Mouse (Mus musculus): ENCODE data around the gene Itprip. TPM values are rescaled to one million over a fixed set of nuclear protein-coding genes. Genes with fewer than 3 reads are reported as not detected.

The Itprip gene
- polyA plus RNA-seq, 1 experiment from 2014 or later: 8.1 TPM

DNA sequence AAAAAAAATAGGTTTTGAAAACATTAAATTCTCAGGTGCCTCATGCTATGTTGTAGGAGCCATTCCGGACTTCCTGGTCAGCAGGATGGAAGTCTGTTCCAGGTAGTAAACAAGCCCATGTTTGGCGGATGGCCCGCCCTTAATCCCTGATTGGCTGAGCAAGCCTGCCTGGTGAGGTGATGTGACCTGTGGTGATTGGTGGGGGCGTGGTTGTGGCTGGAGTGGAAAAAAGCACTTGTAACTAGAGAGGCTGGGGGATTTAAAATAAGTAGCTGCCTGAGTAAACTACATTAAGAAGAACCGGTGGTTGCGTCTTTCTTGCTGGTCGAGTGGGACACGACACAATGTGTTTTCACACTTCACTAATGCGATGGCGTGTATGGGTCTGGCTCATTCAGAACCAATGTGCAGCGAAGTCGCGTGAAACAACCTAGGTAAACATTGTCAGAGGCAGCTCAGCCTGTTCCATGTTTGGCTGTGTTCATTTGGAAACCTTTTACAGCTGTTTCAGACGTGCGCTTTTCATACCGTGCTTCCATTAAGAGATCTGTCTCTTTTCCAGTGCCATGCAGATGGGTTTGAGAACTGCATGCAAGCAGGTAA, 15.6 kb upstream of the Itprip start:
- no peak for ATAC-seq (ENCODE audit: low read depth)
- no peaks in the 10 kb centered on the region for H3K9me3 ChIP-seq
- no peak overlapping the region for H3K27ac ChIP-seq (replicated peaks)
- H3K27me3 ChIP-seq: 0 out of 2 replicates have a peak, but pooled peaks cover 2% of the 10 kb centered on the region
- WGBS: 74% methylated on average over 16 of the region's 16 CpGs
- no peaks in the 10 kb centered on the region for H3K36me3 ChIP-seq
- peaks cover 7% of the 10 kb centered on the region for H3K4me1 ChIP-seq (replicated peaks)
- H3K9ac ChIP-seq: no peak overlapping the region
- H3K4me2 ChIP-seq: no peak overlapping the region
- H3K4me3 ChIP-seq: no peak overlapping the region

GRCm38 (mm10) chr19:47934146-47934545, 15.0 kb upstream of the Itprip start:
- Histone ChIP-seq H3K9ac (no peak overlapping the region), H3K4me1 (replicated peaks) (peaks cover 9% of the 10 kb centered on the region), H3K27ac (replicated peaks) (no peak overlapping the region), H3K9me3 (no peaks in the 10 kb centered on the region), H3K36me3 (no peaks in the 10 kb centered on the region), H3K4me2 (no peak overlapping the region), H3K4me3 (no peak overlapping the region), H3K27me3 (0 out of 2 replicates have a peak, but pooled peaks cover 2% of the 10 kb centered on the region)
- WGBS: 94% methylated on average over 8 of the region's 8 CpGs
- no peak for ATAC-seq (ENCODE audit: low read depth)

DNA sequence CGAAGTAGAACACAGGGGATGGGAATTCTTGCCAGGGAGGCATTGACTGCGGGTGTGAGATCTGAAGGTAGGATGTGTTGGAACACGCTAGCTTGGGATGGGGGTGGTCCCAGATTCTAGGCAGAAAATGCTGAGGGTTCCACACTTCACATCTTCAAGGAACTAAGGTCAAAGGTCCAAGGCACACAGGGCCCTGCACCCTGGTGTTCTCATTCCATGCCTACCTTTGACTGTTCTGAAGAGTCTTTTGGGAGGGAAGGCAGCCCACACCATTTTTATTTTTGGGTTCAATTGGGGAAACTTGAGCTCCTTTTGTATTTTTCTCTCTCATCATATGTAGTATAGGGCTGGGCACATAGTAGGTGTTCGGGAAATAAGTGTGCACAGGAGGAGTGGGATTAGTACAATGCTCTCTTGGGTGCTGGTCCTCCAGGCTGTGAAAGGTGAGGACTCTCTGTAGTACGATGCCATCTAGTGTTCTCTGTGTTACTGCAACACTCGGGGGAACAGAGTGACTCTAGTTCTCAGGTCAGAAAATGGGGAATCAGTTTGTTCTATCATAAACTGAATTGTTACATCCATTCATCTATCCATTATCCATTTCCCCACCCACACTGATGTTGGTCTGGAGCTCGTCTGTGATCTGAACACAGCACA, 13.0 kb upstream of the Itprip start:
- no peaks in the 10 kb centered on the region for H3K9me3 ChIP-seq
- no peaks in the 10 kb centered on the region for H3K36me3 ChIP-seq
- no peak overlapping the region for H3K4me2 ChIP-seq
- ATAC-seq (ENCODE audit: low read depth): peak; percentile 64; the same call in 1 of the 2 replicates
- WGBS: 40% methylated on average over 7 of the region's 7 CpGs
- peak overlapping the region; percentile 5; the same call in 1 of the 2 replicates for H3K9ac ChIP-seq
- H3K27me3 ChIP-seq: no peaks in the 10 kb centered on the region
- no peak overlapping the region for H3K4me3 ChIP-seq
- peaks cover 3% of the 10 kb centered on the region for H3K4me1 ChIP-seq (replicated peaks)
- H3K27ac ChIP-seq (replicated peaks): no peak overlapping the region

- peaks cover 3% of the 10 kb centered on the region; the same call in 1 of the 2 replicates for H3K4me1 ChIP-seq (replicated peaks)
- no peak overlapping the region for H3K4me2 ChIP-seq
- H3K27ac ChIP-seq (replicated peaks): peak overlapping the region; percentile 39; the same call in 1 of the 2 replicates
- no peaks in the 10 kb centered on the region for H3K36me3 ChIP-seq
- no peaks in the 10 kb centered on the region for H3K9me3 ChIP-seq
- 76% methylated on average over 4 of the region's 4 CpGs for WGBS
- H3K9ac ChIP-seq: no peak overlapping the region
- H3K27me3 ChIP-seq: no peaks in the 10 kb centered on the region
- no peak overlapping the region for H3K4me3 ChIP-seq
- no peak; the same call in 1 of the 2 replicates for ATAC-seq (ENCODE audit: low read depth)
Observed at GRCm38 (mm10) chr19:47929043-47929442, 9.9 kb upstream of the Itprip start.

- H3K36me3 ChIP-seq: no peaks in the 10 kb centered on the region
- WGBS: 97% methylated on average over 2 of the region's 2 CpGs
- H3K27ac ChIP-seq (replicated peaks): no peak overlapping the region
- H3K4me1 ChIP-seq (replicated peaks): 0 out of 2 replicates have a peak, but pooled peaks cover 3% of the 10 kb centered on the region
- H3K27me3 ChIP-seq: no peaks in the 10 kb centered on the region
- H3K9me3 ChIP-seq: no peaks in the 10 kb centered on the region
- ATAC-seq (ENCODE audit: low read depth): no peak
- no peak overlapping the region for H3K4me2 ChIP-seq
- H3K4me3 ChIP-seq: no peak overlapping the region
- H3K9ac ChIP-seq: no peak overlapping the region
Observed at GRCm38 (mm10) chr19:47927032-47927431, 7.9 kb upstream of the Itprip start.

DNA sequence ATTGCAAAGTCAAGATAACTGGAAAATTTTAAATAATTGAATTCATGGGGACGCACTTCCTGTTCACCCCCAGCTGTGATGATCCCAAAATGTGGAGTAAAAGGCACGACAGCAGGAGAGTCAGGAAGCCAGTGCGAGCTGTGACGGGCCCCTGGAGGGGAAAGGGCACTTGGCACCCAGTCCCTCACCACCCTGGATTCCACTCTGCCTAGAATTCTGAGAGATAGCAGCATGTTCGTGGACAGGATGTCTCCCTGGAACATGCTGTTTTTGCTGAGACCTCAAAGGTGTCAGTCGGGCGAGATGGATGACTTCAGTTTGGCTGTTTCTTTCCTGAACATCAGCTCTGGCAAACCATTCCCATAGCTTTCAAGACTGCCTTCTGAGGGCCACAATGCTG, 6.7 kb upstream of the Itprip start:
- WGBS: 84% methylated on average over 7 of the region's 7 CpGs
- no peak overlapping the region for H3K4me3 ChIP-seq
- no peak overlapping the region for H3K4me2 ChIP-seq
- no peak overlapping the region for H3K9ac ChIP-seq
- H3K27me3 ChIP-seq: no peaks in the 10 kb centered on the region
- H3K36me3 ChIP-seq: no peaks in the 10 kb centered on the region
- no peaks in the 10 kb centered on the region for H3K9me3 ChIP-seq
- no peak overlapping the region for H3K27ac ChIP-seq (replicated peaks)
- H3K4me1 ChIP-seq (replicated peaks): 0 out of 2 replicates have a peak, but pooled peaks cover 3% of the 10 kb centered on the region
- no peak for ATAC-seq (ENCODE audit: low read depth)

DNA sequence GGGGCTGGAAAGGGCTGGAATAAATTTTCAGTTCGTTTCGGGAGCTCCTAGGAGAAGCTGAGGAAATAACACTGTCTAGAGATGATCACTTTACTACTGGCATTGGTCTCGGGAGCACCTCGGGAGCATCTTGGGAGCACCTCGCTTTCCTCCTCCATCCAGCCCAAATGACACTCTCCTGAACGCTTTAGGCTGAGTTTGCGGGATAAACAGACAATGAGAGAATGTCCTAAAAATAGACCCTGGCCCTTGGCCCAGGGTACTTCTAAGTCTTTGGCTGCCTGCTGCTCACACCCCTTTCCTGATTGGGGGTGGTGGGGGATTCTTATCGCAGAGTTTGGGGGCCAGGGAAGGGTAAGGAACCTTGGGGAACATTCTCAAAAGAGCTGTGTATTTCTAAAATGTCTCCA, 872 bp upstream of the Itprip start:
- 7% methylated on average over 8 of the region's 8 CpGs for WGBS
- ATAC-seq (ENCODE audit: low read depth): peak; percentile 10; the same call in 1 of the 2 replicates
- no peaks in the 10 kb centered on the region for H3K27me3 ChIP-seq
- peak overlapping the region; percentile 62 for H3K4me3 ChIP-seq
- peak overlapping the region; percentile 87 for H3K4me2 ChIP-seq
- no peaks in the 10 kb centered on the region for H3K36me3 ChIP-seq
- H3K27ac ChIP-seq (replicated peaks): peak overlapping the region; percentile 85
- 0 out of 2 replicates have a peak overlapping the region, but pooled peaks have one; percentile 75 for H3K9ac ChIP-seq
- no peaks in the 10 kb centered on the region for H3K9me3 ChIP-seq
- peaks cover 33% of the 10 kb centered on the region for H3K4me1 ChIP-seq (replicated peaks)

- Histone ChIP-seq H3K9me3 (no peaks in the 10 kb centered on the region), H3K4me1 (replicated peaks) (peaks cover 33% of the 10 kb centered on the region), H3K36me3 (no peaks in the 10 kb centered on the region), H3K27me3 (no peaks in the 10 kb centered on the region), H3K4me3 (peak overlapping the region; percentile 62), H3K9ac (peak overlapping the region; percentile 75), H3K4me2 (peak overlapping the region; percentile 87), H3K27ac (replicated peaks) (peak overlapping the region; percentile 85)
- 1% methylated on average over 29 of the region's 29 CpGs for WGBS
- ATAC-seq (ENCODE audit: low read depth): peak; percentile 25
Observed at GRCm38 (mm10) chr19:47918455-47919101, 521 bp downstream of the Itprip start.

GRCm38 (mm10) chr19:47918016-47918415, 1.1 kb downstream of the Itprip start:
- peaks cover 33% of the 10 kb centered on the region for H3K4me1 ChIP-seq (replicated peaks)

DNA sequence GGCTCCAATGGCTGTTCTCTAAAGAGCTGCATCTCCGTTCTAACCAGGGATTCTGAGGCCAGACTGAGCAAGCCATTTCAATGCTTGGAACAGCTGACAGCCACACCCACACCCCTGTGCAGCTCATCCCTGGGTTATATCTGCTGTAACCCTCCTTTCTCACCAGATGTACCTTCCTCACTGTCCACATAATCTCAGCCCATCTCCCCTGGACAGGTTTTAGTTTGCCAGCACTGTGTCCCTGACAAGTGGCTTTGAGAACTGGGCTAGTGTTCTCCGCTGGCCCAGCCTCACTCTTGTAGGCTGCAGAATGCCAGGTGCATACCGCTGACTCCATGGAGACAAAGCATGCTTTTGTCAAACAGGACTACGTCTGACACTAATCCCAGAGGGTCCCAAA, 1.7 kb downstream of the Itprip start:
- Histone ChIP-seq H3K9me3 (no peaks in the 10 kb centered on the region), H3K27me3 (no peaks in the 10 kb centered on the region), H3K36me3 (no peaks in the 10 kb centered on the region), H3K9ac (peak overlapping the region; percentile 75; the same call in 1 of the 2 replicates), H3K27ac (replicated peaks) (no peak overlapping the region), H3K4me3 (peak overlapping the region; percentile 62), H3K4me1 (replicated peaks) (peaks cover 33% of the 10 kb centered on the region), H3K4me2 (peak overlapping the region; percentile 87)
- 10% methylated on average over 4 of the region's 4 CpGs for WGBS
- ATAC-seq (ENCODE audit: low read depth): no peak

More at GRCm38 (mm10) chr19:47918016-47918415, 1.1 kb downstream of the Itprip start:
- Histone ChIP-seq H3K9ac (peak overlapping the region; percentile 75), H3K4me2 (peak overlapping the region; percentile 87), H3K27ac (replicated peaks) (no peak overlapping the region), H3K4me3 (peak overlapping the region; percentile 62), H3K27me3 (no peaks in the 10 kb centered on the region), H3K36me3 (no peaks in the 10 kb centered on the region), H3K9me3 (no peaks in the 10 kb centered on the region)
- no peak for ATAC-seq (ENCODE audit: low read depth)
- 16% methylated on average over 9 of the region's 9 CpGs for WGBS

DNA sequence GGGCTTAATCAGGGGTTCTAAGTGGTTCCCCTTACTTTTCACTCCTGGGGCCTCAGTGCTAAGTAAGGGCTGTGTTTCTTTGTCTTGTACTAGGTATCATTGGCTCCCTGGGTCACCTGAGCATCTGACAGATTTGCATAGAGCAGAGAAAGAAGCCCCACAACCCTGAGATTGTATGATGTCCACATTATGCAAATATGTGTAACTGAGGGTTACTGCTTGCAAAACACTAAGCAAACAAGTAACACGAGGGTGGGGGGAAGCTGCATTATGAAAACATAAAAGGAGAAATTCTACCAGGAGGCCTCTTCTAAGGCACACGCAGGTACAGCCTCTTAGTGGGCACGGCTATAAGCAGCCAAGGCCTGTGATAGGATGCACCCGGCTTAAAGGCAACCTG, 3.8 kb downstream of the Itprip start:
- Histone ChIP-seq H3K27ac (replicated peaks) (no peak overlapping the region), H3K27me3 (no peaks in the 10 kb centered on the region), H3K36me3 (no peaks in the 10 kb centered on the region), H3K4me2 (no peak overlapping the region), H3K4me1 (replicated peaks) (peaks cover 42% of the 10 kb centered on the region), H3K4me3 (no peak overlapping the region), H3K9ac (no peak overlapping the region), H3K9me3 (no peaks in the 10 kb centered on the region)
- 84% methylated on average over 4 of the region's 4 CpGs for WGBS
- no peak for ATAC-seq (ENCODE audit: low read depth)

- 86% methylated on average over 4 of the region's 4 CpGs for WGBS
- H3K27me3 ChIP-seq: no peaks in the 10 kb centered on the region
- H3K9me3 ChIP-seq: no peaks in the 10 kb centered on the region
- H3K4me1 ChIP-seq (replicated peaks): peaks cover 46% of the 10 kb centered on the region
- no peak overlapping the region for H3K4me2 ChIP-seq
- H3K36me3 ChIP-seq: no peaks in the 10 kb centered on the region
- no peak for ATAC-seq (ENCODE audit: low read depth)
- H3K9ac ChIP-seq: no peak overlapping the region
- no peak overlapping the region for H3K27ac ChIP-seq (replicated peaks)
- H3K4me3 ChIP-seq: no peak overlapping the region
Observed at GRCm38 (mm10) chr19:47914191-47914590, 4.9 kb downstream of the Itprip start.
